Mouse (Mus musculus) right cerebral cortex, adult 2 months (tissue): ENCODE measurements around the gene Cpt1b.

Experiments used
- DNase-seq, 2 experiments: peaks; one replicate each; pipeline ENCODE4 v3.0.0; 2021 to 2022; ENCODE audit warnings: low spot score in 2 of 2

The Cpt1b gene

DNA sequence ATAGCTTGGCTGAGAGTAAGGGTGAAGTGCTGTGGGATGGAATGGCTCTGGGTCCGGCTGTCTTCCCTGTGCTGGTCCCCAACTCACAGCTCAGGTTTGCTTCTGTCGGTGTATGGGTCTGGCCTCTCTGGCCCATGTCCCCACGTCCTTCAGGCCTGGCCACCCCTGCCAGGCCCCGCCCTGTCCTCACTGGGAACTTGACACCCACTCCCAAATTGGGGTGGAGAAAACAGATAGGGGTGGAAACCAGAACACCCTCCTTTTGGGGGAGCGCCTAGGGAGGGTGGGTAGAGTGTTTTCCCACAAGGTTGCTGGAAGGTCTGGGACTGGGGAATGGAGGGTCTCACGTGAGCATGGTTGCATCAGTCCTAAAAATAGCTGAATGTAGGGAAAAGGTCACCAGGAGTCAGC is at the start of gene Cpt1b:
Gene Cpt1b, minus strand, starts transcription at position 153 of the 411 bp plus-strand sequence.
- DNase-seq = no peak

GRCm38 (mm10) chr15:89475293-89475600 is 49.6 kb upstream of the Cpt1b start:
- no peak for DNase-seq

DNA sequence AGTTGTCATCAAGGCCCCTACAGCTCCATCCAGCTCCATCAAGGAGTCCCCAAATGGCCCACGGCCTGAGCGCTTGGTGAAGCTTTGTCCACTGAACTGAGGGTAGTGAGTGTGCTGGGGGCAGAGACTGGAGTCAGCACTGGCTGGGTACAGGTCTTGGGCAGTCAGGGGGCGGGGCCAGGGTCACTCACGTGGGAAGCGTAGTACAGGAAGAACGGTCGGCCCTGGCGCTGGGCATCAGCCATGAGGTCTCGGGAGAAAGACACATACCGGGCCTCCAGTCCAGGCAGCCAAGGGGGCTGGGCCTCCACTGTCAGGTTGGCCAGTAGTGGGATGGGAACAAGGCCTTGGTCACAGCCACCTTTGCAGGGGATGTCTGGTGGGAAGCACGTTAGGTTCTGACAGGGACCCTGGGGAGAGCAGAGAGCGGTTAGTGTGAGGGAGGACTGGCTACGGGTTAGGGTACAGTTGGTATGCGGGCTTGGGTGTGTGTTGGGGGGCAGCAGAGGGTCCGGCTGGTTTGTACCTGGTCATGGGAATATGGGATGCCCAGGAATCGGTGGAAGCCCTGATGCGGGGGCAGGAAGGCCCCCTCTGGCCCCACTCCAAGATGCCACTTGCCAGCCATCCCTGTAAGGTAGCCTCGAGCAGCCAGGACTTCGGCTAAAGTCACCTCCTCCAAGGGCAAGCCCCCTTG is 49.1 kb upstream of the Cpt1b start:
- no peak for DNase-seq

- DNase-seq = no peak
Observed at GRCm38 (mm10) chr15:89473921-89474320, 48.3 kb upstream of the Cpt1b start.

DNA sequence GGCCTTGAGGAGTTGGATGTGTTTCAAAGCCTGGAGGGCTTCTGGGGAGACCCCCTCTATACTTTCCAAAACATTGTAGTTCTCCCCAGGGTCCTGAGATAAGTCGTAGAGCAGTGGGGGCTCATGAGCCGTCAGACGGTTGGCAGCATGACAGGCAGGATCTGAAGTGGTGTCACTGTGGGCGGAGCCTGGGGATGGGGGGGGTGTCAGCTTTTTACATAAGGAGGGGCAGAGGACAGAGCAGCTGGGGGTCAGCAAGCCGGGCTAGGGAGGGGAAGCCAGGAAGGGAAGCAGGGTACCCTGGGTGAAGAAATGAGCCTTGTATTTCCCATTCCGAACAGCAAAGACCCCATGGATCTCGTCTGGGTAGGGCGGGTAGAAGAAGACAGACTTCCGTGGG is 47.7 kb upstream of the Cpt1b start:
- no peak for DNase-seq

- no peak for DNase-seq
Observed at GRCm38 (mm10) chr15:89471476-89471875, 45.8 kb upstream of the Cpt1b start.

- no peak for DNase-seq
Observed at GRCm38 (mm10) chr15:89468577-89468976, 42.9 kb upstream of the Cpt1b start.

- DNase-seq = no peak
Observed at GRCm38 (mm10) chr15:89465052-89465451, 39.4 kb upstream of the Cpt1b start.

- no peak for DNase-seq
Observed at GRCm38 (mm10) chr15:89463334-89464235, 37.9 kb upstream of the Cpt1b start.

- DNase-seq = no peak
Observed at GRCm38 (mm10) chr15:89462176-89462575, 36.5 kb upstream of the Cpt1b start.

DNA sequence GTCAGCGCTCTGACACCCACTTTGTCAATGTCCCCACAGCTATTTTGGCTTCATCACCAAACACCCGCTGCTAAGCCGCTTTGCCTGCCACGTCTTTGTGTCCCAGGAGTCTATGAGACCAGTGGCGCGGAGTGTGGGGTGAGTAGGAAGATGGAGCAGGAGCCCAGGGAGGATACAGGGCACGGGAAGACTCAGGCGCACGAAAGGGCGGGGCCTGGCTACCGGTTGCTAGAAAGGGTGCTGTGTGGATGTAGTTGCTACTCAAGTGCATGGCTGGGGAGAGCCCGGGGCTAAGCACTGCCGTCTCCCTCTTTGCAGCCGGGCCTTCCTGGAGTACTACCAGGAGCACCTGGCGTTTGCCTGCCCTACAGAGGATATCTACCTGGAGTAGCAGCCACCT is 35.7 kb upstream of the Cpt1b start:
- no peak for DNase-seq

DNA sequence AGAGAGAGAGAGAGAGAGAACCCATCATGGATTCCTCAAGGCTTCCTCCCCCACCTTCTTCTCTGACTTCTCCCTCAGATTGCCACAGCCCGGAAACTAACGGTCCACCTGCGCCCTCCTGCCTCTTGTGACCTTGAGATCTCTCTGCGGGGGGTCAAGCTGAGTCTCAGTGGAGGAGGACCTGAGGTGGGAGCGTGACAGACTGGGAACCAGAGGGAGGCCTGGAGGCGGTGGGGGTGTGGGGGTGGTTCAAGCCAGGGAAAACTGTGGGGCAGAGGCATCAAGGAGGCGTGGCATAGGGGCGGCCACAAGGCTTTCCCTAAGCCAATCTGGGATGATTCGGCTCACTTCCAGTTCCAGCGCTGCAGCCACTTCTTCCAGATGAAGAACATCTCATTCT is 34.6 kb upstream of the Cpt1b start:
- no peak for DNase-seq

GRCm38 (mm10) chr15:89459821-89460220 is 34.2 kb upstream of the Cpt1b start:
- no peak for DNase-seq

DNA sequence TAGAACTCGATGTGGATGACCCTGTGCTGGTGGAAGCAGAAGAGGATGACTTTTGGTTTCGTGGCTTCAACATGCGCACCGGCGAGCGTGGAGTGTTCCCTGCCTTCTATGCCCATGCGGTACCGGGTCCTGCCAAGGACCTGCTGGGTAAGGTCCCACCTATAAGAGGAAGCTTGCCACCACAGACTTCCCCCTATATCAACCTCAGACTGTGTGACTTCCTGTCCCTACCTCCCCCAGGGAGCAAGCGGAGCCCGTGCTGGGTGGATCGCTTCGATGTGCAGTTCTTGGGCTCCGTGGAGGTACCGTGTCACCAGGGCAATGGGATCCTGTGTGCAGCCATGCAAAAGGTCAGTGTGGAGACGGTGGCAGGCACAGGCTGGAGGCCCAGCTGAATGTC is 33.3 kb upstream of the Cpt1b start:
- DNase-seq = no peak

- no peak for DNase-seq
Observed at GRCm38 (mm10) chr15:89455642-89456041, 30.0 kb upstream of the Cpt1b start.

DNA sequence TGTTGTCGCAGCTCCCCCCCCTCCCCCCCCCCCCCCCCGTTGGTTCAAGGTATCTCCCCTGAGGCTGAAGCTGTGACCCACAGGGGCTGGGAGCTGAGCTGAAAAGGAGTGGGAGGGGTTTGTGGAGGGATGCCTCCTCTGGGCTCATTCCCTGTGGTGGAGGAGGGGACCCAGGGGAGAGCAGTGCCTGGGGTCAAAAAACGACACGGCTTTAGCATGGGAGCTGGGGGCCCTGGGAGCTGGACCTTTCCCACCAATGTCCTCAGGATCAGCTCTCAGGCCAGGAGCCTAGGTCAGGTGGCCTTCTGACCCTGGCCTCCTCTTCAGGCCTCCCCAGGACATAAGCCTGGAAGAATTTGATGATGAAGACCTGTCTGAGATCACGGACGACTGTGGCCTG is 29.2 kb upstream of the Cpt1b start:
- no peak for DNase-seq

DNA sequence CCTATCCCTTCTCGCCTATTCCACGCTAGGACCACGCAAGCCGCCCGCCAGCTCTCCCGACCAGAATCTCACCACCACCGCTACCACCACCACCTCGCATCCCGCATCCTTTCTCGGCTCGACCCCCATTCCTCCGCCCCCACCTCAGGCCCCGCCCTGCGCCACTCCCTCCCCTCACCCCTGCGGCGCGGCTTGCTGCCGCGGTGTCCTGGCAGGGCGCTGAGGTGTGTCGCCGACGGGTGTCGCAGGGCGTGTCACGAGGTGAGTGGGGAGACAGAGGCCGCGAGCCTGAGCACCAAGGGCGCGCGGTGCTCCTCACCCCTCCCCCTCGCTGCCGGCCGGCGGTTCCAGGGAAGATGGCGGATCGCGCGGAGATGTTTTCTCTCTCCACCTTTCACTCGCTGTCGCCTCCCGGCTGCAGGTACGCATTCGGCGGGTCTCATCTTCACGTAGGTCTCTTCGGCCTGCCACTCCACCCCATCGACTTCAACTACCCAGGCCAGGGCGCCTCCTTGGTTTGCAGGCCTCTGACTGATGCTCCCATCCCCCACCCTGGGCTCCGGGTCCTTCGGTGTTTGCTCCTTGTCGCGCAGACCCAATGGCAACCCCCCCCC is 28.3 kb upstream of the Cpt1b start, which contains the start of gene Mapk8ip2:
Gene Mapk8ip2, plus strand, starts transcription at position 49 of the 614 bp plus-strand sequence.
- DNase-seq = peak; percentile 64 to 65

DNA sequence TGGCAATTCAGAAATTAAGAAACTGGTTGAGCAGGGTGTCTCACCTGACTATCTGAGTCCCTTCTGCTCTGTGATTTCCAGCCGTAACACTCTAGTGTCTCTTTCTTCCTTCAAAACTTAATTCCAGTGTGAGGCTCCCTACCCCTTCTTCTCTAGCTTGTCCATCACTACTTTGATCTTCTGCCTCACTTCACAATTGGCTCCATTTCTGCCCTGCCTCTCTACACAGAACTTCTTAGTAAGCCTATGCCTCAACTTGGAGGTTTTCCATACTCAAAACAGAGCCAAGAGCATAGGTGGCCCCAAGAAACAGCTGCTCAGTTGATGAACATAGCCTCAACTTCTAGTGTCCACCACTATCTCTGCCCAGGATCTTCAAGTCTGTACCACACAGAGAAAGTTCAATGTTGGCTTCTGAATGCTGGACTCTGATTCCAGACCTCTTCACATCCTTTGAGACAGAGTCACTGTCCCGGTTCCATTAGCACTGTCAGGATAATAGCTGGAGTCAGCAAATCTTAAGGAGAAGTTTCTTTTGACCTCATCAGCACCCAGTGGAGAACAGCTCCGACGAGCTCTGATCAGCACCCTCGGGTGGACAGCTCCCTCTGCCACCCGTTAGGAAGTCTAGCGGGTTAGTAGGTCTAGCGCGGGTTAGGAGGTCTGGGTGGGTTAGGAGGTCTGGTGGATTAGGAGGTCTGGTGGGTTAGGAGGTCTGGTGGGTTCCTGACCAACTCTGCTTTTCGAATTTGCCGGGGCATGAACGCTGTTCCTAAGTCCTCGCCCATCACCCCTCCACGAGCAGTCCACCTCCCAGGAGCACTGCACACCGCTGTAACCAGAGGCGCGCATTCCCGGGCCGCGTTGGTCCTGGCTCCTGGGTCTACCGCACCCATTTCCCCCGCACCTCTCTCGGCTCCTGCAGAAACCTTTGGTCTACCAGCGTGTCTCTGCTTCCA is 27.5 kb upstream of the Cpt1b start:
- peak in 1 of 2 experiments; percentile 57 for DNase-seq

- no peak for DNase-seq
Observed at GRCm38 (mm10) chr15:89442486-89443070, 16.9 kb upstream of the Cpt1b start.

- DNase-seq = no peak
Observed at GRCm38 (mm10) chr15:89435878-89436277, 10.2 kb upstream of the Cpt1b start.

DNA sequence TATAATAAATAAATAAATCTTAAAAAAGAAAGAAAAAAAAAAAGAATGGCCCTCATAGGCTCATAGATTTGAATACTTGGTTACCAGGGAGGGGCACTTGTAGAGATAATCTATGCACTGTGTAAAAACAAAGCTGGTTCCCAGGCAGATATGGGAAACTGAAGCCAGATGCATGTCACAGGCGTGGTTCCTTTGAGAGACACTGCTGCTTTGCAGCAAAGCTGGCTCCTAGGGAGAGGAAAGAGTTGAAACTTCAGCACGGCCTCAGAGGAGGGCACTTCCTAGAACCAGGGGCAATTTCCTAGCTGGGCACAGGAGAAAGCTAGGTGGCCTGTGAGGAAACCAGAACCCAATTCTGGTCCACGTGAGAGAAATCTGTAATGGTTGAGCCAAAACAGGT is 8.5 kb upstream of the Cpt1b start:
- no peak for DNase-seq
